Mouse (Mus musculus): Measurements from ENCODE around the gene Smim11.

Gene Smim11

DNA sequence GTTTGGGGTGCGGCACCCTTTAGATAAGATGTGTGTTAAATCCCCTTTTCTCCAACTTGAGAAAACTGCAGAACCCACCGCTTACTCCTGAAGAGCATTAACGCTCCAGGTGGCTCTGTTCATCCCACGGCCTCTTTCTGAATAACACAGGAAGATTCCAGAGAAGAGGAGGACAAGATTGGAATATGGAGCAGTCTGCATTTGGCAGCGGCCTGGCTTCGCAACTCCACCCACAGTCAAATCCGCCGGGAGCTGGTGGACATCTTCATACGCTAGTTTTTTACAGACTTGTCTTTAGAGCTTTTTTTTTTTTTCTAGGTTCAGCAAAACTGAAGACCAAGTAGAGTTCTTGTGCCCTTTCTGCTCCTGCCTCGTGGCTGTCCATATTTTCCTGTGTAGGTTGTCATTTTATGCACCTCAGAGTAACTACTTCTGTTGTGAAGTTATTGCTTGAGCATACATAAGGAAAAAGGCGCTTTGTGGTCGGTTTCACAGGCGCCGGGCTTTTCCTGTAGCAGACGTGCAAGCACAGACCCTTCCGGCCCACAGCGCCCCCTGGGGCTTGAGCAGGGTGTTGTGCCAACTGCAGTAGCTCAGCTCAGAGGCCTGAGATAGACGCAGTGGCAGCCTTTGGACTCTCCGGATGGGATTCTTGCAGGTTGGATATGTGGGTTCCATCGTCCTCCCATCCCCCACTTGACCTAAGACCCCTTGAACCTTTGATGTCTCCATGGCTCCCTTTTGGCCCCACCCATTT, 18.4 kb downstream of the Smim11 start:
- peak; percentile 78 for DNase-seq (ENCODE audit: low read depth, low spot score)

DNA sequence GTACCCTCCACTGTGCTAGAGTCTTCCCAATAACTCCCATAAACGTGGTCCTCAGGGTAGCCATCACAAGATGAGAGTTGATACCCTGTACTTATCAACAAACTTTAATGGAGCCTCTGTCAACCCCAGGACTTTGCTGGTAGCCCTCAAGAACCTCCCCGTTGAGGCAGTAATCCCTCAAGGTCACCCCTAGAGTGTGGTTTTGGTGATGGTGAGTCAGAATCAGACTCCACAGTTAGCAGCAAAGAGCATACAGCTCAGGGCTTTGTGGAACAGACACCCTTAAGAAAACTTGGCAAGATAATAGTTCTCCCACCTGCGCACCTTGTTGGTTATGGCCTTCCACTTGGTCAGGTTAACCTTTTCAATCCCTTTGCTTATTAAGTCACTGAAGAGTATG, 19.3 kb downstream of the Smim11 start:
- DNase-seq (ENCODE audit: low read depth, low spot score) = no peak

DNA sequence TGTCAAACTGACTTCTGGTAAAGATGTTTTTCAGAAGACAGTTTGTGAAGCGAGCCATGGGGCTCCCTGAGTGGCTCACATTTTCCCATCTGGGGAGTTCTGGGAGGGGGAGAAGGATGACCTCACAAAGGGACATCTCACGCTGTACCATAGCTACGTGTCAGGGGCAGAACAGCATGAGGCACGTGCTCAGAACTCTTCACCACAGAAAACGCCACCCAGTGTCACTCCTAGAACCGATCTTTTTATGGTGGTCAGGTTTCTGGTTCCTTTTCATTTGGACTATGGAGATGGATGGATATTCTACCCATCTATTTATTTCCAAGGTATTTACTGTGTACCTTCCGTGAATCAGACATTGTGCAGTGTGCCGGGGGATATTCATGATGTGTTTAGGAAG, 20.3 kb downstream of the Smim11 start, which contains the start of gene Fam243:
Fam243 (minus strand) TSS at position 101 of the 400 bp plus-strand sequence.
- no peak for DNase-seq (ENCODE audit: low read depth, low spot score)

GRCm38 (mm10) chr16:92324309-92325061, 23.4 kb downstream of the Smim11 start:
- no peak for DNase-seq (ENCODE audit: low read depth, low spot score)

GRCm38 (mm10) chr16:92325062-92325406, 23.9 kb downstream of the Smim11 start:
- no peak for DNase-seq (ENCODE audit: low read depth, low spot score)

- DNase-seq (ENCODE audit: low read depth, low spot score) = no peak
Measured at GRCm38 (mm10) chr16:92327911-92328310, 26.8 kb downstream of the Smim11 start.

GRCm38 (mm10) chr16:92330966-92331365, 29.9 kb downstream of the Smim11 start:
- no peak for DNase-seq (ENCODE audit: low read depth, low spot score)

DNA sequence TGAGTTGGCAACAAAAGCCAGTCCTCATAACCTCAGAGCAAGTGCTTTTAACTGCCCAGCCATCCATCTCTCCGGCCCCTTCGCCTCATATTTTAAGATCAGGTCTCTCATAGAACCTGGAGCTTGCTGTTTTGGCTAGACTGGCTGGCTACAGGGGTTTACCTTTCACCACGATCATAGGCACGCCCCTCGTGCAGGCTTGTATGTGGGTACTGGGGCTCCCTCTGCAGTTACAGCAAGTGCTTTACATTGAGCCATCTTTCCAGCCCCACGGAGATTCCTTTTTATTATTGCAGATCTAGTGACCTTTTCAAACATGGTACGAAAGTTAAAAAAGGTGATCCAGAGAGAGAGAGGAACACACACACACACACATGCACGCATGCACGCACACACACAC, 33.5 kb downstream of the Smim11 start:
- no peak for DNase-seq (ENCODE audit: low read depth, low spot score)

DNA sequence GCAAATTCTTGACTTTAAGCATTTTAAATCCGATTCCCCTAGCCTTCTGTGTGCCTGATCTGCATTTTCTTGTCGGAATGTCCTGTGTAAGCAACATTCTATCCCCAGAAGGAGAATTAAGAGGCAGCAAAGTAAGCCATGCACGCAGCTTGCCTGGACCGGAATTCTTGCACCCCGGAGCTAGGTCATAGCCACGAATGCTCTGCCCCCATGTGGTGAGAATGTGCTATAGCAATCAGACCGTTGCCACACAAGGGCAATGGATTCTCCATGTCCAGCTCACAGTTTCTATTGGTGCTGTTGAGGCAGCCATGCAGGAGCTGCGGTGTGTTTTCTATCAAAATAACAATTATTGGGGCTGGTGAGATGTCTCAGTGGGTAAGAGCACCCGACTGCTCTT, 35.2 kb downstream of the Smim11 start:
- peak; percentile 74 for DNase-seq (ENCODE audit: low read depth, low spot score)

DNA sequence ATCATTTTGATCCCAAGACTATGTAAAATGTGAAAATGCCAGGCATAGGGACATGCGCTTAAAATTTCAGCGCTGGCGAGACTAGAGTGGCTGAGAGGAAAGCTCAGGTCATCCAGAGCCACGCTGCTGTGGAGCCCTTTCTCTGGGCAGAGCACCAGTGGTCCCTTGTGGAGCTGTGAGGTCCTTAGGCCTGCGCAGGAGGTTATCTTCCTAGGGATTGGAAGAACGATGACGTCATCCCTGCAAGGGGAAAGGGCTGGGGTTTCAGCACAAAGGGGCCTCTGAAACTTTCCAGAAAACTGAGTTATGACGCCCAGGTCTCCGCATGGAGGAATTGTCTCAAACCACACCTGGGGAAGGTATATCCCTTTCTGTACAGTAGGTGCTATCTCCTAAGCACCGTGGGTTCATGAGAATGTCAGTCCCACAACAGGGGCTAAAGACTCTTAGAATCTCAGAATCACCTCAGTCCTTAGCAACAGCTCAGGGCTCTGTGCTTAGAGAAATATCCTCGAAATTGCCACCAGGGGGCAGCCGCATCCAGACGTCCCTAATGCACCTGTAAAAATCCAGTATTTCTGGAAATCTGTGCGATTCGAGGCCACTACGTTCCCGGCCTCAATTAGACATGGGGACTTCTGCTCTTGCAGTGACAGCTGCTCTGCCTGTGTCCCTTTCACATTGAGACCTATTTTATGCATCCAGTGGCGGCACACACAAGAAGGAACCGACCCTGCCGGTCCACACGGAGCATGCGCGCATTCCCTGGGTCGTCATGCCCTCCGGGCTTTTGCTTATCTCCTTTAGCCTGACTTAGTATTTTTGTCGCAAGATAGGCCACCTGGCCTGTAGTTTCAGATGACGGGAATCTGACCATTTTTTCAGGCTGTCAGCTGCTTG, 39.8 kb downstream of the Smim11 start:
- peak; percentile 73 for DNase-seq (ENCODE audit: low read depth, low spot score)

DNA sequence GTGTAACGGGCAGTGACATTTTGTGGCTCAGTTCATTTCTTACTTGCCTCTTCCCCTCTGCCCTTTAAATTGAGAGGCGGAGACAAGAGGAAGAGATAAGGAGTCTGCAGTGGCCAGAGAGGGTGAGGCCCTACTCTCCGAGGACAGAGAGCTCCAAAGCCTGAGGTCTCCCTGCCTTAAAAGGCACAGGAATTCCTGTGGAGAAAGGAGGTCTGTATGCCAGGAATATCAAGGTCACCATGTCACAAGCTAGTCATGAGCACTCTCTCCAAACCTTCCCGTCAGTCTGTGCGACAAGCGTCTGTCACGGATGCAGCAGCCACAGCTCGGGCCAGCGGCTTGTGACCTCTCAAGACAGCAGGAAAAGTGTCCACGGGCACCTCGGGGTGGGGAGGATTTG, 44.1 kb downstream of the Smim11 start:
- no peak for DNase-seq (ENCODE audit: low read depth, low spot score)

DNA sequence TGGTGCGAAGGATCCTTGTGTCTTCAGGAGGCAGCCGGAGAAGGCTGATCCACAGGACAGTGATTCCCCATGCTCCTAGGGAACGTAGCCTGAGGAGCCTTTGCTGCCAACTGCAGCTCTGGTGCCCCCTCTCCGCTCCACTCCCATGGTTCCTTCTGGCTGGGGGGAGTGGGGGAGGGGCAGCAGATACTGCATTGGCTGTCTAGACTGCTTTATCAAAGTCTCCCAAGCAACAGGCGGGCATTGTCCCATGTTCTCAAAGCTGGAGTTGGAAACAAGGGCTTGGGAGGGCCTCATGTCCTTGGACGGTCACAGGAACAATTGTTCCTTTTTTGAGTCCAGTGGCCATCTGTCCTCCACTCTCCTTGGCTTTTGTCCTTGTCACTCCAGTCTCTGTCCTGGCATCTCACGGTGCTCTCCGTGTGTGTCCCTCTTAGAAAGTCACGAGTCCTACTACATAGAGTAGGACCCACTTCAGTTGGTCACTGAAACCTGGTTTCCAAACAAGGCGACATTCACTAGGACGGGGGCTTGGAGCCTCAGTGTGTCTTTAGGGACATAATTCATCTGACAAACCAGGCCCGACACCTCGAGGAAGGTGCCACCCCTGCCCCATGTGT, 45.3 kb downstream of the Smim11 start:
- DNase-seq (ENCODE audit: low read depth, low spot score) = no peak

DNA sequence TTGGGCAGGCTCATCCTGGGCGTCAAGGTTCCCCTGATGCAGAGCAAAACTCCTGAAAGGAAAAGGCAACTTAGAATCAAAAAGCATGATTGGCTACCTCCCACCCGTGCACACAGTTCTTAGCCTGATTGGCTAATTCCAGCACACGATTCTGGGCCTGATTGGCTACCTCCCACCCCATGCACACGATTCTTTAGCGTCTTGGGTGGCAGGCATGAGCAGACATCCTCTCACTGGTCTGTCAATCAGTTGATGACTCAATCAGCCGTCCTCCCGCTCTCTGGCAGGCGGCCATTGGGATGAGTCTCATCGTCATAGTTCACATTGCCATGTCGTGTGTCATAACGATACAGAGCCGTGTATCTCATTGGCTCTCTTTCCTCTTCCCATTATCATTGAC, 47.9 kb downstream of the Smim11 start:
- no peak for DNase-seq (ENCODE audit: low read depth, low spot score)

DNA sequence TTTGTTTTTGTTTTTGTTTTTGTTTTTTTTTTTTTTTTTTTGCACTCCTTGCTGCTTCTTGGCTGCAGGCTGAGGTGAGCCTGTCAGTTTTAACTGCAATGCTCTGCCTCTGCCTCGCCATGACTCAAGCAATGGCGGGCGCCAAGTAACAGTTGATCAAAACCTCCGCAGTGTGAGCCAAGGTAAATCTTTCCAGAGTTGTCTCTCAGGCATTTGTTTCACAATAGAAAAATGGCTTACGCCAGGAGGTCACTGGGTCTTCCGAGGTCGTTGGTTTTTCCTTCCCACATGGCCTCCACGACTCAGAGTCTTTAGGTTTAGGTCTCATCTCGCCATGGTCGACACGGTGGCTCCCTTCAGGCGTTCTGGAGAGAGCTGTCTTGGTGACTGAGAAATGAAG, 52.2 kb downstream of the Smim11 start:
- no peak for DNase-seq (ENCODE audit: low read depth, low spot score)

GRCm38 (mm10) chr16:92353897-92354296, 52.8 kb downstream of the Smim11 start:
- DNase-seq (ENCODE audit: low read depth, low spot score) = no peak

DNA sequence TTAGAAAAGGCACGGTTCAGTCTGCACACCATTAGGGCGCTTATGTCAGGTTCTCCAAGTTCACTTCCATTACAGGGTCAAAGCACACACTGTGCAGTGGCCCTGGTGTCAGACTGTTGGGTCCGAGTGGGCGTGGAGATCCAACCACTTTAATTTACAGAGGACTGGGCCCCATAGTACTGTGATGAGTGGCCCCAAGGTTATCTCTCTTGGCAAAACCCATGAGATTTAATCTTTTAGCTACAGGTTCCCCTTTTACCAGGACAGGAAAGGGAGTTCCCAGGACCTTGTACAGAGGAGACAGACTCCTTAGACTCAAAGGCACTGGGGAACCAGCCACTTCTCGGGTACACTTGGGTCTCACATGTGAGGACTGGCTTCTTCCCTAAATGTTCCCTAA, 54.3 kb downstream of the Smim11 start:
- DNase-seq (ENCODE audit: low read depth, low spot score) = no peak

DNA sequence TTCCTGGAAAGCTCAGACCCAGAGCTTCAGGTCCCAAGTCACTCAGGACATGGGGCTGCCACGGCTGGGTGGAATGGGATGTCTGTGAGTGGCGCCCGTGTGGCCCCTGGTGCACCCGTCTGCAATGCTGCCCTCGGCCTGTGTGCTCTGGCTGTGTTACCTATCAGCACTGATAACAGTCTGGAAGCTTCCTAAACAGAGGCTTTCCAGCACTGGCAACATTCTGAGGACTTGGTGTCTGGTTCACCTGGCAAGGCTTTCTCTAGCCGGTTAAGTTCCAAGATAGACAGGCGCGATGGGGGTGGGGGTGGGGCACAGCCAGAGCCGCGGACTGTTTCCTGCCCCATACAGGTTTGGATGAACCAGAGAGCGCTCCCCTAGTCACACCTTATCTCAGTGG, 54.9 kb downstream of the Smim11 start:
- no peak for DNase-seq (ENCODE audit: low read depth, low spot score)

GRCm38 (mm10) chr16:92357023-92357422, 55.9 kb downstream of the Smim11 start:
- DNase-seq (ENCODE audit: low read depth, low spot score) = no peak

DNA sequence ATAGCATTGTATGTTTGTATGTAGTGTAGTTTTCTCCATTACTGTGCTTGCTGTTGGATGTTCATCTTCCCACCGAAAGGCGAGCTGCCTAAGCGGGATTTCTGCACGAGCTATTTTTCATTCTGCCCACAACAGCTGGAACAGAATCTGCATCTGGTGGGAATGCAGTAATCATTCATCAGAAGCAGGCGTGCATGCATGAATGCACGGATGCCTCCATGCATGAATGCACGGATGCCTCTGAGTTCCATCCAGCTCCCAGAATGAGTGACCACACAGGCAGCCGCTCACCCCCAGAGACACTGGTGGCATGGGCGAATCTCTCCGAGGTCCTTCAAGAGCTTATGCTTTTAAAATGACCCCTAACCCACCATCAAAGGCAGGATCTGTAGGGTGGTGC, 56.5 kb downstream of the Smim11 start:
- DNase-seq (ENCODE audit: low read depth, low spot score) = no peak

DNA sequence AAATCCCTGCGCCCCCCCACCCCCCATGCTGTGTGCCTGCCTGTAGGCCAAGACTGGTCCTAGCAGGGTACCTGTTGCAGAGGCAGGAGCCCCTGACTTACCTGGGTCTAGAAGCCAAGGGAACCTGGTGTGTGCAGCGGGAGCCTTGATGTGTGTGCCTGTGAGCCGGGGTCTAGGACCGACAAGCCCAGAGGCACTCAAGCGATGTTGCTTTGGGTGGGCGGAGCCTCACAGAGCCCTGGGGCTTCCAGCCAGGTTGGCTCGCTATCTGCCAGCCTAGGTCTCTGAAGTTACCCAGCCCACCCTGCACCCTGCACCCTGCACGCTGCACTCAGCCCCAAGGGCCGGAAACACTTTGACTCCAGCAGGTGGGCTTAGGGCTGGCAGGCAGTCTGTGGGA, 57.6 kb downstream of the Smim11 start:
- no peak for DNase-seq (ENCODE audit: low read depth, low spot score)

DNA sequence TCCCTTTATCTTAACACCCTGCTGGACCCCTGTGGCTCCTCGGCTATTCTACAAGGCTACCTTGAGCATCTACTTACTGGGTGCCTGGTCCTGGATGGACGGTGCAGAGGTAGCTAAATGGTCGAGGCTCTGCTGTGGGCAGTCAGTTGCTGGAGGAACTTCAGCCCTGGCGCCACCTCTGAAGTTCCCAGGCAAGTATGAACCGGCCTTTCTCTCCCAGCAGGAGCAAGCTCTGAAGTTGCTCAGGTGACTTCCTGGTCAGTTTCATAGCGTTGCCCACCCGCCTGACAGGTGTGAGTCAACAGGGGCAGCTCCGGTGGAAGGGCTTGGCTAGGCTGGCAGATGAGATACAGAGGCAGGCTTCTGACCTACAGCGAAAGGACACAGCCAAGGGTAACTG, 58.1 kb downstream of the Smim11 start, which contains the start of gene Kcne1:
Kcne1 (minus strand) TSS at position 240 of the 400 bp plus-strand sequence.
- DNase-seq (ENCODE audit: low read depth, low spot score) = no peak

- no peak for DNase-seq (ENCODE audit: low read depth, low spot score)
Measured at GRCm38 (mm10) chr16:92360711-92361110, 59.6 kb downstream of the Smim11 start.
